Mouse (Mus musculus) liver, adult 2 months (tissue): ENCODE results near the gene Olfr1410.

ENCODE experiments used
- CTCF ChIP-seq: fragments of 200-500 bp; IDR thresholded peaks from 2 replicates; pipeline ENCODE4 v1.5.1; 2011; ENCODE audit warnings: low read depth, low read length, control low read depth
- POLR2A ChIP-seq: fragments of 200-500 bp; IDR thresholded peaks from 2 replicates; pipeline ENCODE4 v1.6.1; 2011; ENCODE audit warnings: low read length, control low read depth; ENCODE audit not compliant: insufficient read depth; ENCODE audit errors: extremely low read depth

- 0 out of 2 replicates have a peak, but pooled peaks have one; percentile 55 for TF ChIP-seq POLR2A
- no peak for TF ChIP-seq CTCF
Observed at GRCm38 (mm10) chr1:92641514-92642272, 36.1 kb downstream of the Olfr1410 start, which contains the start of gene Cops9.
